Mouse (Mus musculus) heart, adult 2 months (tissue): Measurements from ENCODE around the gene Ublcp1. TPM values are rescaled to one million over a fixed set of nuclear protein-coding genes. Genes with fewer than 3 reads are reported as not detected.

Experiments
- DNase-seq, 2 experiments: peaks; one replicate each; pipeline ENCODE4 v3.0.0; 2021
- H3K27ac ChIP-seq: fragments of 200-600 bp; 2 replicates; pipeline ENCODE4 v1.8.1; 2022
- H3K27me3 ChIP-seq: fragments of 200-500 bp; 2 replicates; pipeline ENCODE4 v1.6.1; 2012; ENCODE audit warnings: mild to moderate bottlenecking, low read length, inconsistent platforms, mixed read lengths; ENCODE audit not compliant: control insufficient read depth, insufficient read depth
- H3K36me3 ChIP-seq: fragments of 200-500 bp; 2 replicates; pipeline ENCODE4 v1.6.1; 2012; ENCODE audit warnings: low read length, inconsistent platforms; ENCODE audit not compliant: control insufficient read depth, insufficient read depth
- H3K4me1 ChIP-seq: fragments of 200-500 bp; 2 replicates; pipeline ENCODE4 v1.6.1; 2011; ENCODE audit warnings: low read length; ENCODE audit not compliant: control insufficient read depth, insufficient read depth
- H3K4me3 ChIP-seq: fragments of 200-600 bp; 2 replicates; pipeline ENCODE4 v1.8.1; 2022
- H3K79me2 ChIP-seq: fragments of 200-500 bp; replicated peaks from 2 replicates; pipeline ENCODE4 v1.6.1; 2012; ENCODE audit warnings: mild to moderate bottlenecking, inconsistent platforms, low read length, moderate library complexity, mixed read lengths; ENCODE audit not compliant: control insufficient read depth, insufficient read depth
- H3K9ac ChIP-seq: fragments of 200-500 bp; 2 replicates; pipeline ENCODE4 v1.6.1; 2012; ENCODE audit warnings: low read depth, mild to moderate bottlenecking, control low read depth, inconsistent platforms, low read length, mixed read lengths
- CTCF ChIP-seq: fragments of 200-600 bp; IDR thresholded peaks from 2 replicates; pipeline ENCODE4 v1.8.1; 2022; ENCODE audit warnings: antibody characterized with exemption, mild to moderate bottlenecking, moderate library complexity
- EP300 ChIP-seq: fragments of 200-500 bp; IDR thresholded peaks from 2 replicates; pipeline ENCODE4 v1.6.1; 2011; ENCODE audit warnings: low read depth, low read length, control low read depth; ENCODE audit not compliant: insufficient read depth
- POLR2A ChIP-seq: fragments of 200-500 bp; IDR thresholded peaks from 2 replicates; pipeline ENCODE4 v1.6.1; 2011; ENCODE audit warnings: mild to moderate bottlenecking, low read depth, low read length, control low read depth; ENCODE audit not compliant: insufficient read depth
- WGBS: fragments of 180-500 bp; shearing (Covaris S2); methylation state at CpG from one replicate; pipeline ENCODE4 v1.1.7; 2018; 5-methylcytosine and 5-hydroxymethylcytosine counted together
- intact Hi-C: fragments of 180-260 bp; cut with DNase I; formaldehyde crosslinking; loops from one replicate; pipeline ENCODE4 v1.15.1; 2025
- polyA plus RNA-seq: library from polyadenylated mRNA; depleted of rRNA; stranded (reverse); fragments of >200 nt; gene quantifications from 2 replicates; pipeline ENCODE4 v1.2.3, GENCODE M21; 2012
- total RNA-seq, 2 experiments: library from RNA; stranded (reverse); gene quantifications; 2 replicates each; pipeline ENCODE4 v1.2.3; 2021

Gene Ublcp1
- total and polyA plus RNA-seq, 3 experiments, result 13.8 to 41.3 (median 40.3) TPM

DNA sequence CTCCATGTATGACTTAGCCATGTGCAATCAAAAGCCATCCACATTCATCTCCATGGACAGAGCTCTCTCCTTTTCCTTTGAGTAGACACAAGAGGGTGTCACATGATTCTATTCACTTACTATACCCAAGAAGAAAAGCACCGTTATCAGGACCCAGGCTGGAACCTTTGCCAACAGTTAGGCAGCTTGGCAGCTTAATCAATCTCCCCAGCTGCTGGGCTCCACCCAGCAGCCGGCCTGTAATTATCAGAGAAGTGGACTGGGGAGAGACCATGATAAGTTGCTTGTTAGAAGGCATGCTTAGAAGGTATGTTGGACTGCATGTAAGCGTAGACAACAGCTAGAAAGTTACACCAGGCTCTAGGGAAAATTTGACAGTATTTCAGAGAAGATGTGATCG, 38.6 kb upstream of the Ublcp1 start:
- Histone ChIP-seq H3K27me3 (no peaks in the 10 kb centered on the region), H3K79me2 (no peaks in the 10 kb centered on the region), H3K4me3 (no peak overlapping the region), H3K27ac (no peak overlapping the region), H3K36me3 (no peaks in the 10 kb centered on the region), H3K4me1 (no peaks in the 10 kb centered on the region), H3K9ac (no peak overlapping the region)
- no peak for TF ChIP-seq CTCF
- no peak for TF ChIP-seq EP300
- TF ChIP-seq POLR2A, result no peak
- WGBS, result 39% methylated on average over 4 of the region's 4 CpGs
- intact Hi-C loops, result no loop called here
- DNase-seq, result no peak

DNA sequence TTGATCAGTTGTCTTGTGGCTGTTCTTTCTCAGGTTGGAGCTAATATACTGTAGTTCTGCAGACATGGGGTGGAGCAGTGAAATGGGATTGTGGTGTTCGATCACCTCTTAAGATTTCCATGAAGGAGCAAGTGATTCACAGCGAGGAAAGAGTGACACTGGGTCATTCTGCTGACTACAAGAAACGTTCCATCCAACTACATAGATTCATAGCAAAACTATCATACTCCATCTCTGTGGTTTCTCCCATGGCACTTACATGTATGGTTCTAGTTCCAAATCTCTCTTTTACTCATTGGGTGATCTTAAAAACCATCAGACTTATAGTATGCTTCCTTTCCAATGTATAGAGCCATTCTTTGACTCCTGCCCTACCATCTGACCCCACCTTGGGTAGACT, 34.5 kb upstream of the Ublcp1 start:
- intact Hi-C loops, result no loop called here
- no peak overlapping the region for H3K4me3 ChIP-seq
- 88% methylated on average over 3 of the region's 3 CpGs for WGBS

DNA sequence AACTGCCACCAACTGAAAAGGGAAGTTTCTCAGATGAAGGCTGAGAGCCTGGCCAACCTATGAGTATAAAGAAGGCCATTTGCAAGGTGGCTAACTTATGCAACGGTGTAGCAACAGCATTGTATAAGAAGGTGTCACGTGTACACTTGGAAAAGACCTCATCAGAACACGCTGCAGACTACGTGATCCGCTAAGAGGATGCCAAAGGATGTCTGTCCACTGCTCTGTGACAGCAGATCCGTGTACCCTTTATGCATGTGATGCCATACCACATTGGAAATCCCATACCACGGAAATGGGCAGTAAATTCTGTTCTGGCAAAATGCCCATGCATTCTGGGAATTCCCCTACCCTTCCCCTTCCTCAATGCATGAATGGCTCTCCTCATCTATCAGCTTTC, 33.8 kb upstream of the Ublcp1 start:
- no peak overlapping the region for H3K9ac ChIP-seq
- intact Hi-C loops, result no loop called here
- H3K79me2 ChIP-seq, result no peaks in the 10 kb centered on the region
- WGBS, result 80% methylated on average over 7 of the region's 7 CpGs
- H3K27me3 ChIP-seq, result no peaks in the 10 kb centered on the region
- H3K4me3 ChIP-seq, result no peak overlapping the region
- no peaks in the 10 kb centered on the region for H3K4me1 ChIP-seq
- DNase-seq, result no peak
- no peak overlapping the region for H3K27ac ChIP-seq
- TF ChIP-seq POLR2A (no peak), EP300 (no peak)
- H3K36me3 ChIP-seq, result no peaks in the 10 kb centered on the region

More for the DNA sequence above, 34.5 kb upstream of the Ublcp1 start:
- TF ChIP-seq EP300, result no peak
- TF ChIP-seq CTCF, result no peak
- TF ChIP-seq POLR2A, result no peak
- Histone ChIP-seq H3K4me1 (no peaks in the 10 kb centered on the region), H3K79me2 (no peaks in the 10 kb centered on the region), H3K36me3 (no peaks in the 10 kb centered on the region), H3K27ac (no peak overlapping the region), H3K9ac (no peak overlapping the region), H3K27me3 (no peaks in the 10 kb centered on the region)
- no peak for DNase-seq

DNA sequence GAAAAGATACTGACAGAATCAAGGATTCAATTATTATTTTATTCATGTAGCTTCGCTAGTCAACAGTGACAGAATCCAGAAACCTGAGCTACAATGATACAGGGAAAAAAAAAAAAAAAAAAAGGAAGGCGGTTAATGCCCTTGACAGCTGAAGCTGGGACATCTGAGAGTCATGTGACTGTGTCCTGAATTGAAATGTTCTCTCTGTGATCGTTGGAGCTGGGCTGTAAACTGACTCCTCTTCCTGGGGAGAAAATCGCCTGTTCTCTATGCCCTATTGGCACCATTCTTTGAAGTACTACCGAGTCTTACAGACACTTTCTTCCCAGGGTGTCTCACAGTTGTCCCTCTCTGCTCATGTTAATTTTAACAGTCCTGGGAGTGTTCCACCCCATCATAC, 32.6 kb upstream of the Ublcp1 start:
- Histone ChIP-seq H3K27me3 (no peaks in the 10 kb centered on the region), H3K27ac (no peak overlapping the region), H3K9ac (no peak overlapping the region), H3K79me2 (no peaks in the 10 kb centered on the region), H3K4me1 (no peaks in the 10 kb centered on the region), H3K36me3 (no peaks in the 10 kb centered on the region), H3K4me3 (no peak overlapping the region)
- TF ChIP-seq POLR2A (no peak), EP300 (no peak), CTCF (no peak)
- 48% methylated on average over 5 of the region's 5 CpGs for WGBS
- DNase-seq, result no peak
- intact Hi-C loops, result no loop called here

DNA sequence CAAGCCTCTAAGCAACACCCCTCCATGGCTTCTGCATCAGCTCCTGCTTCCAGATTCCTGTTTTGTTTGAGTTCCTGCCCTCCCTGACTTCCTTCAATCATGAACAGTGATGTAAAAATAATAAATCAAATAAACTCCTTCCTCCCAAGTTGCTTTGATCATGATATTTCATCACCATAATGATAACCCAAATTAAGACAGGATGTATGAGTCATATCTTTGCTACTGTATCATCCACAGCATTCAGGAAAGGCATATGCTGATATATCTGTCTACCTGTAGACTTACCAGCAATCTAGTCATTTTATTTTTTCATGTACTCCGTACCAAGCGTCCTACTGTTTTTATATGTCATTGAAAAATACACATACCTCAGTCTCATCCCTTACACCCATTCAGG, 31.2 kb upstream of the Ublcp1 start:
- Histone ChIP-seq H3K27me3 (no peaks in the 10 kb centered on the region), H3K4me1 (no peaks in the 10 kb centered on the region), H3K9ac (no peak overlapping the region), H3K79me2 (no peaks in the 10 kb centered on the region), H3K27ac (no peak overlapping the region), H3K36me3 (no peaks in the 10 kb centered on the region), H3K4me3 (no peak overlapping the region)
- intact Hi-C loops, result no loop called here
- TF ChIP-seq EP300, result no peak
- TF ChIP-seq CTCF, result no peak
- TF ChIP-seq POLR2A, result no peak
- no peak for DNase-seq
- 85% methylated on average over 2 of the region's 2 CpGs for WGBS

DNA sequence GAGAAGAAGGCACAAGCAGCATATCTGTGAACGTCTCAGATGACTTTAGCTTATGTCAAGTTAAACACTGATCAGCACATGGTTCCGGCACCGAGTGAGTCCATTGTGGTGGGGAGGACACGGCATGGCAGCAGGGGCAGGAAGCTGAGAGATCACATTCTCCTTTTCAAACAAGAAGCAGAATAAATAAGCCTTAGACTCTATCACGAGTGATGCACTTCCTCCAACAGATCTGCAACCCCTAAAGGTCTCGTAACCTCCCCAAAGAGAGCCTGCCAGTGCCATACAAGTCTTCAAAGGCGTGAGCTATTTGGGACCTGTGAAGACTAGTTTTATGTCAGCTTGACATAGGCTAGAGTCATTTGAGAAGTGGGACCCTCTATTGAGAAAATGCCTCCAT, 30.7 kb upstream of the Ublcp1 start:
- no peaks in the 10 kb centered on the region for H3K27me3 ChIP-seq
- no peaks in the 10 kb centered on the region for H3K36me3 ChIP-seq
- intact Hi-C loops, result no loop called here
- no peak overlapping the region for H3K4me3 ChIP-seq
- WGBS, result 62% methylated on average over 7 of the region's 7 CpGs
- DNase-seq, result no peak
- H3K79me2 ChIP-seq, result no peaks in the 10 kb centered on the region
- H3K27ac ChIP-seq, result no peak overlapping the region
- H3K4me1 ChIP-seq, result peaks cover under 1% of the 10 kb centered on the region; the same call in 1 of the 2 replicates
- TF ChIP-seq CTCF (no peak), POLR2A (no peak), EP300 (no peak)
- H3K9ac ChIP-seq, result no peak overlapping the region
